Mouse (Mus musculus): ENCODE data around the gene Slc45a1. TPM values are rescaled to one million over a fixed set of nuclear protein-coding genes. Genes with fewer than 3 reads are reported as not detected.
A peak's percentile ranks its signal among the peaks of the same experiment; 100 is the strongest.

Gene Slc45a1
- polyA plus RNA-seq, 1 experiment: not detected

DNA sequence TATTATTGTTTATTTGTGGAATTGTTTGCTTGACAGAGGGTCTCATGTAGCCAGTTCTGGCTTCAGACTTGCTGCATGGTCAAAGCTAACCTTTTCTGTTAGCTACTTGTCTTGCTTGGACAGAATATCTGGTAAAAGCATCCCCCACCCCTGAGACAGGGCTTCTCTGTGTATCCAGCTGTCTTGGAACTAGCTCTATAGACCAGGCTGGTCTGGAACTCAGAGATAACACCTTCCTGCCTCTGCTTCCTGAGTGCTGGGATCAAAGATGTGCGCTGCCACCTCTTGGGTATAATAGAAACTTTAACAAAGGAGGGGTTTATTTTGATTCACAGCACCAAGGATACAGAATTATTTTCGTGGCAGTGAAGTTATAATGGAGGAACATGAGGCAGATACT, 66.2 kb downstream of the Slc45a1 start:
- no peak for TF ChIP-seq SRF (IDR thresholded peaks at IDR 0.05; ENCODE audit: control insufficient read depth, insufficient read length, low read depth)
- no peak for TF ChIP-seq TCF12 (IDR thresholded peaks at IDR 0.05; ENCODE audit: insufficient read depth, poor library complexity, severe bottlenecking)
- TF ChIP-seq MYOD1 (IDR thresholded peaks at IDR 0.05; ENCODE audit: control insufficient read depth in 1 of 3, insufficient read length in 2 of 3, low read depth in 2 of 3): no peak
- TF ChIP-seq E2F4 (IDR thresholded peaks at IDR 0.05; ENCODE audit: insufficient read depth): no peak
- no peak for TF ChIP-seq POLR2AphosphoS2 (IDR thresholded peaks at IDR 0.05; ENCODE audit: insufficient read length, low read depth)
- no peak for TF ChIP-seq REST (IDR thresholded peaks at IDR 0.05; ENCODE audit: insufficient read depth, insufficient read length)
- no peak for TF ChIP-seq TCF3 (IDR thresholded peaks at IDR 0.05; ENCODE audit: insufficient read length, low read depth)
- no peak for TF ChIP-seq CEBPB (IDR thresholded peaks at IDR 0.05; ENCODE audit: insufficient read depth, poor library complexity, severe bottlenecking)
- TF ChIP-seq MYOG (IDR thresholded peaks at IDR 0.05; ENCODE audit: control insufficient read depth in 1 of 3, insufficient read depth in 1 of 3, insufficient read length in 2 of 3, low read depth in 2 of 3): no peak
- TF ChIP-seq POLR2A (IDR thresholded peaks at IDR 0.05; ENCODE audit: insufficient read length, low read depth): no peak
- no peak for TF ChIP-seq MAX (IDR thresholded peaks at IDR 0.05; ENCODE audit: low read depth)
- no peak for TF ChIP-seq USF1 (IDR thresholded peaks at IDR 0.05; ENCODE audit: low read depth)
- no peak overlapping the region for H3K4me3 ChIP-seq
- H3K4me2 ChIP-seq (ENCODE audit: low read depth): no peak overlapping the region
- peaks cover 78% of the 10 kb centered on the region for H3K79me2 ChIP-seq (ENCODE audit: control insufficient read depth, insufficient read depth)
- no peak overlapping the region for H3ac ChIP-seq (ENCODE audit: control insufficient read depth, insufficient read length)
- no peaks in the 10 kb centered on the region for H3K27me3 ChIP-seq (ENCODE audit: control insufficient read depth, insufficient read depth, insufficient read length)
- no peaks in the 10 kb centered on the region for H3K36me3 ChIP-seq (ENCODE audit: control insufficient read depth, insufficient read depth)

DNA sequence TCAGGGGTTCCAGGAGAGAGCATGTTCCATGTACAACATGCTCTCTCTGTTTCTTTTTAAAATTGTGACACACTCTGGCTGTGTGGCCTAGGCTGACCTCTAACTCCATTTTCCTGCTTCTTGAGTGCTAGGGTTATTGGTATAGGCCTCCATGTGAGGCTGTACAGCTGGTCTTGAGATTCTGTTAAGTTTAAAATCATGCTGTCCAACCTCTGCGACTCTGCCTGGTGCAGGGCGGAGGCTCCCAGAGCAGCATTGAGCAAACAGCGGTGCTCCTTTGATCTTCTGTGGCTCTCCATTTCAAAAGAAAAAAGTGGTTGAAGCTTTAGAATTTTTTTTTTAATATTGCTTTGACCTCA, 68.2 kb downstream of the Slc45a1 start:
- H3K36me3 ChIP-seq (ENCODE audit: control insufficient read depth, insufficient read depth): no peaks in the 10 kb centered on the region
- no peak overlapping the region for H3K4me3 ChIP-seq
- no peak overlapping the region for H3ac ChIP-seq (ENCODE audit: control insufficient read depth, insufficient read length)
- H3K4me2 ChIP-seq (ENCODE audit: low read depth): peak overlapping the region; percentile 75
- peaks cover 82% of the 10 kb centered on the region for H3K79me2 ChIP-seq (ENCODE audit: control insufficient read depth, insufficient read depth)
- no peaks in the 10 kb centered on the region for H3K27me3 ChIP-seq (ENCODE audit: control insufficient read depth, insufficient read depth, insufficient read length)
- TF ChIP-seq CEBPB (IDR thresholded peaks at IDR 0.05; ENCODE audit: insufficient read depth, poor library complexity, severe bottlenecking) (no peak), MYOG (IDR thresholded peaks at IDR 0.05; ENCODE audit: control insufficient read depth in 1 of 3, insufficient read depth in 1 of 3, insufficient read length in 2 of 3, low read depth in 2 of 3) (no peak), MYOD1 (IDR thresholded peaks at IDR 0.05; ENCODE audit: control insufficient read depth in 1 of 3, insufficient read length in 2 of 3, low read depth in 2 of 3) (no peak), TCF12 (IDR thresholded peaks at IDR 0.05; ENCODE audit: insufficient read depth, poor library complexity, severe bottlenecking) (no peak), E2F4 (IDR thresholded peaks at IDR 0.05; ENCODE audit: insufficient read depth) (no peak), REST (IDR thresholded peaks at IDR 0.05; ENCODE audit: insufficient read depth, insufficient read length) (no peak), USF1 (IDR thresholded peaks at IDR 0.05; ENCODE audit: low read depth) (no peak), POLR2A (IDR thresholded peaks at IDR 0.05; ENCODE audit: insufficient read length, low read depth) (no peak), MAX (IDR thresholded peaks at IDR 0.05; ENCODE audit: low read depth) (no peak), SRF (IDR thresholded peaks at IDR 0.05; ENCODE audit: control insufficient read depth, insufficient read length, low read depth) (no peak), TCF3 (IDR thresholded peaks at IDR 0.05; ENCODE audit: insufficient read length, low read depth) (no peak), POLR2AphosphoS2 (IDR thresholded peaks at IDR 0.05; ENCODE audit: insufficient read length, low read depth) (no peak)

DNA sequence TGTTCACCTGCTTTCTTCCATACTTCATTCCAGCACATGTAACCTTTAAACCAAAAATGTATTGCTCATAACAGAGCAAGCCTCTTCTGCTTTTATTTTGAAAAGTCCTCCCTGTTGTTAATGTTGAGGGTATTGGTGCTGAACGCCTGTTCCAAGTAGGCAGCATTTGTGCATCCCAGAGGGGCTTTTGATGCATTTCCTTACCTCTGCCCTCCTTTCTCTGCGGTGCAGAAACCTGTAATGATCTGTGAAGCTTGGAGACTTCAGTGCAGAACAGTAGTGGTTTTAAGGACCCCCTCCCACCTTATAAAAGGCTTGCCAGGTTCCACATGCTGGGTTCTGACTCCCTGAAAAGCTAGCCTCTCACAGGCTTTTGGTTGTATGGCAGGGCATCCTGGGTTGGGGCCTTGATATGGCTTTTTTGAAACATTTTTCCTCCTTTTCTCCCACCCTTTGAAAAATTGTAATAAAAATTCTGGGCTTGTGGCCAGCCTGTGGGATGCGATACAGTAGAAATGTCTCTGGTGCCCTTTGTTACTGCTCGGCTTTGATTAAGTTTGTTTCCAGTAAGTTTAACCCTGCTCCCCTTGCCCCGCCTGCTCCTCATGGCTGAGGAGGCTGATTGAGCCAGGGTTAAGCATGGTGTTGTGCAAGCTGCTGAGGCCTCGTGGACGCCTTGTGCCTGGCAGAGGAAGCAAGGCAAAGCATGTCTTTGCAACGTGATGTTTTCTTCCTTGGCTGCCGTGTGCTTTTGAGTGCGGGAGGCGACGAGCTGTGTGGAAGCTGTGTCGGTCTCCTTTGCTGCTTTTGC, 68.8 kb downstream of the Slc45a1 start:
- no peaks in the 10 kb centered on the region for H3K27me3 ChIP-seq (ENCODE audit: control insufficient read depth, insufficient read depth, insufficient read length)
- TF ChIP-seq CEBPB (IDR thresholded peaks at IDR 0.05; ENCODE audit: insufficient read depth, poor library complexity, severe bottlenecking) (peak; percentile 86), MAX (IDR thresholded peaks at IDR 0.05; ENCODE audit: low read depth) (peak; percentile 2), TCF3 (IDR thresholded peaks at IDR 0.05; ENCODE audit: insufficient read length, low read depth) (no peak)
- H3K79me2 ChIP-seq (ENCODE audit: control insufficient read depth, insufficient read depth): peaks cover 76% of the 10 kb centered on the region
- H3ac ChIP-seq (ENCODE audit: control insufficient read depth, insufficient read length): no peak overlapping the region
- H3K4me2 ChIP-seq (ENCODE audit: low read depth): peak overlapping the region; percentile 75
- H3K36me3 ChIP-seq (ENCODE audit: control insufficient read depth, insufficient read depth): no peaks in the 10 kb centered on the region
- no peak overlapping the region for H3K4me3 ChIP-seq

DNA sequence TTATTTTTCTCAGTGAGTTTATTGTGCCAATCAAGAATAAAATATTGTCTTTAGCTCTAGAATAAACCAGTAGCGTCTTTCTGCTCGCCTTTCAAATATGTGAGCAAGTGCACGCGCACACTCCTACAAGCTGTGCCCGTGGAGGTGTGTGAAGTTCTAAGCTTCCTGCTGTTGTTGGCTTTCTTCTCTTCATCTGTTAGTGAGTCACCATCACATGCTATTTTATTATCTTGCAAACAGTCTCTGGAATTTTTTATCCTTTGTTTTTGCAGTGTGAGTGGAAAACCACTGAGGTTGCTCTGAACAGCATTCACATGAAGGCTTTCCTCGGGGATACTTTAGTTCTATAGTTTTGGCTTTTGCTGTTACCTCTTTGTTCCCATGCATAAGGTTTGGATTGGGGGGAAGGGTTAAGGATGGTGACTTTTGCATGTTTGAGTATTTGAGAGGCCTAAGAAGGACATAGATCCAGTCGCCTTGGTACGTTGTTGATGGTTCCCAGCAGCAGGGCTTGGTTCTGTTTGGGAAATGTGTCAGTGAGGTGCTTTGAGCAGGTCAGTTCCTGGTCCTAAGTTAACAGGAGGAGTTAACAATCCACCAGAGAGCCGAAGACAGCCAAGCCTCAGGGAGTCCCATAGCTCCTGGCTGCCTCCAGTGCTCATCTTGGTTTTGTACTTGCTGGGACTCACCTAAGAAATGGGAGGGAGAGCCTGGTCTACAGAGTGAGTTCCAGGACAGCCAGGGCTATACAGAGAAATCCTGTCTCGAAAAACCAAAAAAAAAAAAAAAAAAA, 69.8 kb downstream of the Slc45a1 start:
- Histone ChIP-seq H3ac (ENCODE audit: control insufficient read depth, insufficient read length) (no peak overlapping the region), H3K4me3 (no peak overlapping the region), H3K79me2 (ENCODE audit: control insufficient read depth, insufficient read depth) (peaks cover 67% of the 10 kb centered on the region), H3K36me3 (ENCODE audit: control insufficient read depth, insufficient read depth) (no peaks in the 10 kb centered on the region), H3K4me2 (ENCODE audit: low read depth) (peak overlapping the region; percentile 75), H3K27me3 (ENCODE audit: control insufficient read depth, insufficient read depth, insufficient read length) (no peaks in the 10 kb centered on the region)
- TF ChIP-seq USF1 (IDR thresholded peaks at IDR 0.05; ENCODE audit: low read depth) (peak; percentile 57), POLR2AphosphoS2 (IDR thresholded peaks at IDR 0.05; ENCODE audit: insufficient read length, low read depth) (no peak)

Other genes starting within 250 kb of the Slc45a1 start
- gene Errfi1, start 201.7 kb upstream of the Slc45a1 start, polyA plus RNA-seq (2012; fragmentation: generic; extraction: Trizol): 18.9 TPM

All from myocyte (in vitro differentiated cells).